Mouse (Mus musculus): Measurements from ENCODE around the gene Prss29. TPM values are rescaled to one million over a fixed set of nuclear protein-coding genes. Genes with fewer than 3 reads are reported as not detected.

Prss29 gene
- polyA plus RNA-seq, 2 experiments: not detected

GRCm38 (mm10) chr17:25333943-25334342, 15.5 kb downstream of the Prss29 start:
- Histone ChIP-seq H3K4me3 (ENCODE audit: insufficient read depth in 1 of 2, low read depth in 2 of 2, low read length in 2 of 2) (no peak overlapping the region), H3K9me3 (ENCODE audit: control insufficient read depth, low read length) (no peaks in the 10 kb centered on the region), H3K27me3 (ENCODE audit: control insufficient read depth, insufficient read depth, low read length) (no peaks in the 10 kb centered on the region; the same call in 1 of the 2 replicates), H3K9ac (replicated peaks) (no peak overlapping the region), H3K4me2 (ENCODE audit: low read depth) (no peak overlapping the region), H3K36me3 (replicated peaks; ENCODE audit: control insufficient read depth, insufficient read depth, low read depth) (no peaks in the 10 kb centered on the region), H3K27ac (no peak overlapping the region), H3K4me1 (replicated peaks; ENCODE audit: control insufficient read depth in 2 of 2, insufficient read depth in 2 of 2, low read length in 1 of 2) (peaks cover 0 to 3% of the 10 kb centered on the region in 2 experiments; a peak in 1 of 4 replicates)
- peak; percentile 4 to 23 (median 18) for DNase-seq (ENCODE audit: low read depth in 3 of 3, low spot score in 3 of 3)
- TF ChIP-seq EP300 (IDR thresholded peaks at IDR 0.05; ENCODE audit: low read depth): no peak
- peak; percentile 95 for TF ChIP-seq CTCF (IDR thresholded peaks at IDR 0.05; ENCODE audit: low read depth)
- WGBS (ENCODE audit: insufficient replicate concordance): 4% methylated on average over 8 of the region's 8 CpGs
- ATAC-seq (ENCODE audit: insufficient read depth): no peak

- 58% methylated on average over 4 of the region's 4 CpGs for WGBS (ENCODE audit: insufficient replicate concordance)
- Histone ChIP-seq H3K4me2 (ENCODE audit: low read depth) (no peak overlapping the region), H3K27ac (no peak overlapping the region), H3K36me3 (replicated peaks; ENCODE audit: control insufficient read depth, insufficient read depth, low read depth) (no peaks in the 10 kb centered on the region), H3K4me3 (ENCODE audit: insufficient read depth in 1 of 2, low read depth in 2 of 2, low read length in 2 of 2) (no peak overlapping the region), H3K9ac (replicated peaks) (no peak overlapping the region), H3K4me1 (replicated peaks; ENCODE audit: control insufficient read depth in 2 of 2, insufficient read depth in 2 of 2, low read length in 1 of 2) (peaks cover 0 to 6% of the 10 kb centered on the region in 2 experiments; a peak in 1 of 4 replicates), H3K9me3 (ENCODE audit: control insufficient read depth, low read length) (no peaks in the 10 kb centered on the region), H3K27me3 (ENCODE audit: control insufficient read depth, insufficient read depth, low read length) (no peaks in the 10 kb centered on the region)
- DNase-seq (ENCODE audit: low read depth in 3 of 3, low spot score in 3 of 3): peak in 1 of 3 experiments; percentile 11
- no peak for TF ChIP-seq CTCF (IDR thresholded peaks at IDR 0.05; ENCODE audit: low read depth)
- no peak for TF ChIP-seq EP300 (IDR thresholded peaks at IDR 0.05; ENCODE audit: low read depth)
- no peak; the same call in 1 of the 2 replicates for ATAC-seq (ENCODE audit: insufficient read depth)
Observed at GRCm38 (mm10) chr17:25338218-25338617, 19.8 kb downstream of the Prss29 start.

- WGBS (ENCODE audit: insufficient replicate concordance): 55% methylated on average over 6 of the region's 6 CpGs
- no peak for ATAC-seq (ENCODE audit: insufficient read depth)
- no peak for TF ChIP-seq CTCF (IDR thresholded peaks at IDR 0.05; ENCODE audit: low read depth)
- no peak for TF ChIP-seq EP300 (IDR thresholded peaks at IDR 0.05; ENCODE audit: low read depth)
- Histone ChIP-seq H3K36me3 (replicated peaks; ENCODE audit: control insufficient read depth, insufficient read depth, low read depth) (no peaks in the 10 kb centered on the region), H3K9ac (replicated peaks) (no peak overlapping the region), H3K4me2 (ENCODE audit: low read depth) (no peak overlapping the region), H3K27ac (no peak overlapping the region), H3K9me3 (ENCODE audit: control insufficient read depth, low read length) (no peaks in the 10 kb centered on the region), H3K4me1 (replicated peaks; ENCODE audit: control insufficient read depth in 2 of 2, insufficient read depth in 2 of 2, low read length in 1 of 2) (peaks cover 0 to 6% of the 10 kb centered on the region in 2 experiments; a peak in 1 of 4 replicates), H3K27me3 (ENCODE audit: control insufficient read depth, insufficient read depth, low read length) (no peaks in the 10 kb centered on the region), H3K4me3 (ENCODE audit: insufficient read depth in 1 of 2, low read depth in 2 of 2, low read length in 2 of 2) (no peak overlapping the region)
- no peak for DNase-seq (ENCODE audit: low read depth in 3 of 3, low spot score in 3 of 3)
Observed at GRCm38 (mm10) chr17:25340003-25340402, 21.5 kb downstream of the Prss29 start.

- no peak overlapping the region for H3K4me3 ChIP-seq (ENCODE audit: insufficient read depth in 1 of 2, low read depth in 2 of 2, low read length in 2 of 2)
- H3K36me3 ChIP-seq (replicated peaks; ENCODE audit: control insufficient read depth, insufficient read depth, low read depth): no peaks in the 10 kb centered on the region
- TF ChIP-seq CTCF (IDR thresholded peaks at IDR 0.05; ENCODE audit: low read depth) (no peak), EP300 (IDR thresholded peaks at IDR 0.05; ENCODE audit: low read depth) (no peak)
- no peaks in the 10 kb centered on the region for H3K27me3 ChIP-seq (ENCODE audit: control insufficient read depth, insufficient read depth, low read length)
- DNase-seq (ENCODE audit: low read depth in 3 of 3, low spot score in 3 of 3): peak in 1 of 3 experiments; percentile 16
- H3K4me2 ChIP-seq (ENCODE audit: low read depth): no peak overlapping the region
- 36% methylated on average over 3 of the region's 3 CpGs for WGBS (ENCODE audit: insufficient replicate concordance)
- H3K9me3 ChIP-seq (ENCODE audit: control insufficient read depth, low read length): no peaks in the 10 kb centered on the region
- no peak overlapping the region for H3K27ac ChIP-seq
- no peak overlapping the region for H3K9ac ChIP-seq (replicated peaks)
- H3K4me1 ChIP-seq (replicated peaks; ENCODE audit: control insufficient read depth in 2 of 2, insufficient read depth in 2 of 2, low read length in 1 of 2): peaks cover 0 to 6% of the 10 kb centered on the region in 2 experiments; a peak in 1 of 4 replicates
- peak; percentile 64 for ATAC-seq (ENCODE audit: insufficient read depth)
Observed at GRCm38 (mm10) chr17:25341490-25341889, 23.0 kb downstream of the Prss29 start.

GRCm38 (mm10) chr17:25345462-25345861, 27.0 kb downstream of the Prss29 start, which contains the start of gene Tpsab1:
TSS of gene Tpsab1 (minus strand) at chr17:25345562.
- H3K36me3 ChIP-seq (replicated peaks; ENCODE audit: control insufficient read depth, insufficient read depth, low read depth): no peaks in the 10 kb centered on the region
- H3K9me3 ChIP-seq (ENCODE audit: control insufficient read depth, low read length): no peaks in the 10 kb centered on the region
- DNase-seq (ENCODE audit: low read depth in 3 of 3, low spot score in 3 of 3): no peak
- H3K9ac ChIP-seq (replicated peaks): no peak within 1 kb of the TSS
- ATAC-seq (ENCODE audit: insufficient read depth): no peak
- H3K27me3 ChIP-seq (ENCODE audit: control insufficient read depth, insufficient read depth, low read length): no peaks in the 10 kb centered on the region
- 73% methylated on average over 4 of the region's 4 CpGs for WGBS (ENCODE audit: insufficient replicate concordance)
- peaks cover 0 to 3% of the 10 kb centered on the region in 2 experiments; a peak in 1 of 4 replicates for H3K4me1 ChIP-seq (replicated peaks; ENCODE audit: control insufficient read depth in 2 of 2, insufficient read depth in 2 of 2, low read length in 1 of 2)
- no peak within 1 kb of the TSS for H3K4me2 ChIP-seq (ENCODE audit: low read depth)
- no peak within 1 kb of the TSS for H3K27ac ChIP-seq
- H3K4me3 ChIP-seq (ENCODE audit: insufficient read depth in 1 of 2, low read depth in 2 of 2, low read length in 2 of 2): no peak within 1 kb of the TSS
- TF ChIP-seq EP300 (IDR thresholded peaks at IDR 0.05; ENCODE audit: low read depth): no peak
- TF ChIP-seq CTCF (IDR thresholded peaks at IDR 0.05; ENCODE audit: low read depth): no peak
